8 mouse cellular contexts compared by ENCODE assay signal in genomic region chr16:32077648-32078407, GRCm38 (mm10). TPM values are rescaled to one million over a fixed set of nuclear protein-coding genes. Genes with fewer than 3 reads are reported as not detected.
A peak's percentile ranks its signal among the peaks of the same experiment; 100 is the strongest.
DNase-seq lines count a peak whose midpoint lies in the region; ATAC-seq and TF ChIP-seq lines count a peak whose summit lies in the region.

No protein-coding gene starts in this region.

- peaks cover 60% of the 10 kb centered on the region for H3K79me3 ChIP-seq in C2C12 (ENCODE audit: low read depth)

- H3K9ac ChIP-seq in heart, embryonic 11.5 days (ENCODE audit: low read depth, low read length) = peak overlapping the region; percentile 99
- H3K9ac ChIP-seq in embryonic facial prominence, embryonic 15.5 days = peak overlapping the region; percentile 97
- H3K9ac ChIP-seq in intestine, postnatal 0 days (ENCODE audit: low read depth, low read length) = peak overlapping the region; percentile 94

- no peak for TF ChIP-seq CTCF in C2C12 (IDR thresholded peaks at IDR 0.05; ENCODE audit: control insufficient read depth, insufficient read depth, insufficient read length)
- no peak for TF ChIP-seq CTCF in intestine, postnatal 0 days (IDR thresholded peaks at IDR 0.05; ENCODE audit: low read depth)
- TF ChIP-seq CTCF in small intestine, adult 2 months (IDR thresholded peaks at IDR 0.05; ENCODE audit: extremely low read depth, insufficient read length, insufficient replicate concordance, low read depth, low read length) = no peak

- H3K79me2 ChIP-seq in C2C12 (ENCODE audit: control insufficient read depth, insufficient read depth) = peaks cover 64% of the 10 kb centered on the region

- H3K27ac ChIP-seq in heart, embryonic 11.5 days (ENCODE audit: low read depth, low read length) = peak overlapping the region; percentile 98; the same call in 1 of the 2 replicates
- peak overlapping the region; percentile 96 for H3K27ac ChIP-seq in embryonic facial prominence, embryonic 15.5 days (replicated peaks)
- H3K27ac ChIP-seq in intestine, postnatal 0 days (ENCODE audit: low read depth, low read length) = peak overlapping the region; percentile 100
- H3K27ac ChIP-seq in small intestine, adult 2 months (ENCODE audit: insufficient read depth, low read depth, low read length) = peak overlapping the region; percentile 98

- H3K4me3 ChIP-seq in heart, embryonic 11.5 days (ENCODE audit: low read depth, low read length) = peak overlapping the region; percentile 98
- H3K4me3 ChIP-seq in C2C12 (ENCODE audit: insufficient read depth, poor library complexity, severe bottlenecking) = peak overlapping the region; percentile 60
- peak overlapping the region; percentile 94 for H3K4me3 ChIP-seq in embryonic facial prominence, embryonic 15.5 days (replicated peaks)
- H3K4me3 ChIP-seq in intestine, postnatal 0 days (ENCODE audit: low read depth, low read length) = peak overlapping the region; percentile 97
- H3K4me3 ChIP-seq in small intestine, adult 2 months (ENCODE audit: low read depth, low read length) = peak overlapping the region; percentile 85; the same call in 1 of the 2 replicates

- peaks cover 10% of the 10 kb centered on the region for H3K4me1 ChIP-seq in heart, embryonic 11.5 days (ENCODE audit: control insufficient read depth, insufficient read depth, low read length)
- peaks cover 17% of the 10 kb centered on the region for H3K4me1 ChIP-seq in embryonic facial prominence, embryonic 15.5 days
- 0 out of 2 replicates have a peak, but pooled peaks cover 6% of the 10 kb centered on the region for H3K4me1 ChIP-seq in intestine, postnatal 0 days (replicated peaks; ENCODE audit: control insufficient read depth, insufficient read depth, low read length)
- peaks cover 7% of the 10 kb centered on the region; the same call in 1 of the 2 replicates for H3K4me1 ChIP-seq in small intestine, adult 2 months (ENCODE audit: control insufficient read depth, insufficient read depth, insufficient read length, low read length)

- H3K9me3 ChIP-seq in heart, embryonic 11.5 days (replicated peaks; ENCODE audit: control insufficient read depth, low read length) = no peaks in the 10 kb centered on the region
- H3K9me3 ChIP-seq in embryonic facial prominence, embryonic 15.5 days (replicated peaks) = no peaks in the 10 kb centered on the region
- H3K9me3 ChIP-seq in intestine, postnatal 0 days (ENCODE audit: control insufficient read depth) = no peaks in the 10 kb centered on the region

- WGBS in heart, embryonic 11.5 days (ENCODE audit: insufficient replicate concordance) = 8% methylated on average over 13 of the region's 13 CpGs
- 5% methylated on average over 13 of the region's 13 CpGs for WGBS in embryonic facial prominence, embryonic 15.5 days
- under 1% methylated on average over 13 of the region's 13 CpGs for WGBS in intestine, postnatal 0 days
- under 1% methylated on average over 13 of the region's 13 CpGs for WGBS in small intestine, adult 2 months

- peak overlapping the region; percentile 57 for H3K4me2 ChIP-seq in heart, embryonic 11.5 days
- H3K4me2 ChIP-seq in embryonic facial prominence, embryonic 15.5 days (replicated peaks) = peak overlapping the region; percentile 61
- peak overlapping the region; percentile 64 for H3K4me2 ChIP-seq in intestine, postnatal 0 days (replicated peaks; ENCODE audit: low read depth)

- peak overlapping the region; percentile 84 for H3ac ChIP-seq in C2C12 (ENCODE audit: control insufficient read depth, insufficient read length, low read depth)

- no peaks in the 10 kb centered on the region for H3K27me3 ChIP-seq in heart, embryonic 11.5 days (ENCODE audit: control insufficient read depth, insufficient read depth, low read length)
- no peaks in the 10 kb centered on the region for H3K27me3 ChIP-seq in C2C12 (ENCODE audit: control insufficient read depth, insufficient read depth, insufficient read length)
- H3K27me3 ChIP-seq in embryonic facial prominence, embryonic 15.5 days = no peaks in the 10 kb centered on the region
- H3K27me3 ChIP-seq in intestine, postnatal 0 days (replicated peaks; ENCODE audit: control insufficient read depth, insufficient read depth, low read length) = no peaks in the 10 kb centered on the region
- no peaks in the 10 kb centered on the region for H3K27me3 ChIP-seq in small intestine, adult 2 months (ENCODE audit: control insufficient read depth, insufficient read depth, low read length)

- TF ChIP-seq POLR2A in small intestine, adult 2 months (IDR thresholded peaks at IDR 0.05; ENCODE audit: low read depth, low read length) = no peak

- no peak for ATAC-seq in heart, embryonic 11.5 days (replicated peaks; ENCODE audit: insufficient number of reproducible peaks, low FRiP score, low TSS enrichment)
- no peak for ATAC-seq in embryonic facial prominence, embryonic 15.5 days (ENCODE audit: insufficient number of reproducible peaks, low FRiP score, low TSS enrichment, low read depth)
- ATAC-seq in intestine, postnatal 0 days = no peak

- no peak for DNase-seq in heart, adult 9 months (ENCODE audit: low spot score in 2 of 2)
- DNase-seq in layer of hippocampus, adult 18-20 months (ENCODE audit: low spot score in 2 of 2) = no peak
- no peak for DNase-seq in urinary bladder, adult 2 months (ENCODE audit: low spot score)

- H3K36me3 ChIP-seq in heart, embryonic 11.5 days (ENCODE audit: control insufficient read depth, insufficient read depth, low read length) = no peaks in the 10 kb centered on the region
- H3K36me3 ChIP-seq in C2C12 (ENCODE audit: control insufficient read depth, insufficient read depth) = no peaks in the 10 kb centered on the region
- no peaks in the 10 kb centered on the region for H3K36me3 ChIP-seq in embryonic facial prominence, embryonic 15.5 days
- H3K36me3 ChIP-seq in intestine, postnatal 0 days (ENCODE audit: control insufficient read depth, insufficient read depth) = no peaks in the 10 kb centered on the region
- H3K36me3 ChIP-seq in small intestine, adult 2 months (ENCODE audit: control insufficient read depth, insufficient read depth, low read length) = peaks cover 2% of the 10 kb centered on the region

TF ChIP-seq in C2C12, 6 proteins besides CTCF, POLR2A, EP300 and RAD21:
- no peak for TF ChIP-seq MYOD1 (IDR thresholded peaks at IDR 0.05; ENCODE audit: control insufficient read depth, insufficient read length, low read depth)
- no peak for TF ChIP-seq MAX (IDR thresholded peaks at IDR 0.05)
- no peak for TF ChIP-seq MYOG (IDR thresholded peaks at IDR 0.05; ENCODE audit: control insufficient read depth, extremely low read depth, insufficient read length)
- TF ChIP-seq CEBPB (IDR thresholded peaks at IDR 0.05; ENCODE audit: low read depth) = no peak
- TF ChIP-seq FOSL1 (IDR thresholded peaks at IDR 0.05; ENCODE audit: insufficient read depth, low read length, poor library complexity, severe bottlenecking) = no peak

RNA-seq across cellular contexts. Expression of gene Pak2, which starts 1.3 kb away (rescaled TPM):
- polyA plus RNA-seq in heart, embryonic 11.5 days (2014; fragmentation: Nextera tagmentation; extraction: Ambion mirVana) = 33.9 and 37.5 TPM in 2 replicates
- polyA plus RNA-seq in C2C12 (2012; fragmentation: generic; extraction: Trizol) = 16.4 TPM
- 31.6 and 34.7 TPM in 2 replicates for polyA plus RNA-seq in embryonic facial prominence, embryonic 15.5 days (2015; fragmentation: Nextera tagmentation; extraction: Ambion mirVana)
- polyA plus RNA-seq in intestine, postnatal 0 days (2015; fragmentation: Nextera tagmentation; extraction: Ambion mirVana) = 23.4 and 25.6 TPM in 2 replicates
- polyA plus RNA-seq in small intestine, adult 2 months (2012; rRNA removed) = 7.4 and 16.1 TPM in 2 replicates
- total RNA-seq in layer of hippocampus, adult 18-20 months (2021) = 10 to 100 TPM; 28.7 to 29.8 TPM
- 31.4 and 36.0 TPM in 2 replicates for polyA plus RNA-seq in urinary bladder, adult 2 months (2012; rRNA removed)

RNA-seq across cellular contexts. Expression of gene Pigx, which starts 21.7 kb away (rescaled TPM):
- 86.3 and 91.7 TPM in 2 replicates for polyA plus RNA-seq in heart, embryonic 11.5 days (2014; fragmentation: Nextera tagmentation; extraction: Ambion mirVana)
- polyA plus RNA-seq in C2C12 (2012; fragmentation: generic; extraction: Trizol) = 30.8 TPM
- 87.5 and 90.5 TPM in 2 replicates for polyA plus RNA-seq in embryonic facial prominence, embryonic 15.5 days (2015; fragmentation: Nextera tagmentation; extraction: Ambion mirVana)
- 68.1 and 71.6 TPM in 2 replicates for polyA plus RNA-seq in intestine, postnatal 0 days (2015; fragmentation: Nextera tagmentation; extraction: Ambion mirVana)
- polyA plus RNA-seq in small intestine, adult 2 months (2012; rRNA removed) = 14.6 and 32.5 TPM in 2 replicates
- total RNA-seq in layer of hippocampus, adult 18-20 months (2021) = 10 to 100 TPM; 23.4 to 25.2 TPM
- 58.3 and 74.9 TPM in 2 replicates for polyA plus RNA-seq in urinary bladder, adult 2 months (2012; rRNA removed)

RNA-seq across cellular contexts. Expression of gene Cep19, which starts 21.8 kb away (rescaled TPM):
- polyA plus RNA-seq in heart, embryonic 11.5 days (2014; fragmentation: Nextera tagmentation; extraction: Ambion mirVana) = 22.0 and 24.4 TPM in 2 replicates
- 4.2 TPM for polyA plus RNA-seq in C2C12 (2012; fragmentation: generic; extraction: Trizol)
- 27.0 and 29.9 TPM in 2 replicates for polyA plus RNA-seq in embryonic facial prominence, embryonic 15.5 days (2015; fragmentation: Nextera tagmentation; extraction: Ambion mirVana)
- polyA plus RNA-seq in intestine, postnatal 0 days (2015; fragmentation: Nextera tagmentation; extraction: Ambion mirVana) = 22.3 and 23.0 TPM in 2 replicates
- polyA plus RNA-seq in small intestine, adult 2 months (2012; rRNA removed) = 5.6 and 10.2 TPM in 2 replicates
- 10 to 100 TPM; 65.8 to 66.3 TPM for total RNA-seq in layer of hippocampus, adult 18-20 months (2021)
- polyA plus RNA-seq in urinary bladder, adult 2 months (2012; rRNA removed) = 19.4 and 20.3 TPM in 2 replicates
